Mouse (Mus musculus) ES-Bruce4 (cell line): Measurements from ENCODE around the gene Scgb1b3. TPM values are rescaled to one million over a fixed set of nuclear protein-coding genes. Genes with fewer than 3 reads are reported as not detected.

Source experiments
- H3K27ac ChIP-seq: 2 replicates; pipeline ENCODE4 v1.5.1; 2012; ENCODE audit warnings: low read length, inconsistent platforms; ENCODE audit not compliant: insufficient read depth
- H3K27me3 ChIP-seq: 2 replicates; pipeline ENCODE4 v1.6.1; 2012; ENCODE audit warnings: mild to moderate bottlenecking, low read length, inconsistent platforms; ENCODE audit not compliant: control insufficient read depth, poor library complexity, insufficient read depth, severe bottlenecking
- H3K36me3 ChIP-seq: 2 replicates; pipeline ENCODE4 v1.6.1; 2012; ENCODE audit warnings: inconsistent platforms, mild to moderate bottlenecking, low read length, moderate library complexity; ENCODE audit not compliant: control insufficient read depth, poor library complexity, insufficient read depth, severe bottlenecking
- H3K4me1 ChIP-seq: one replicate; pipeline ENCODE4 v1.8.1; 2011; ENCODE audit warnings: low read length; ENCODE audit not compliant: control insufficient read depth, insufficient read depth
- H3K4me3 ChIP-seq: 2 replicates; pipeline ENCODE4 v1.5.1; 2011; ENCODE audit warnings: low read depth, mild to moderate bottlenecking, low read length
- H3K9ac ChIP-seq: 2 replicates; pipeline ENCODE4 v1.6.1; 2012; ENCODE audit warnings: low read depth, mild to moderate bottlenecking, inconsistent platforms; ENCODE audit not compliant: poor library complexity, severe bottlenecking
- H3K9me3 ChIP-seq: replicated peaks from 2 replicates; pipeline ENCODE4 v1.6.1; 2012; ENCODE audit warnings: mild to moderate bottlenecking, low read length, inconsistent platforms; ENCODE audit not compliant: control insufficient read depth, poor library complexity, insufficient read depth, severe bottlenecking
- CTCF ChIP-seq: IDR thresholded peaks from one replicate; pipeline ENCODE4 v1.8.1; 2011; ENCODE audit warnings: low read depth, low read length
- EP300 ChIP-seq: IDR thresholded peaks from 2 replicates; pipeline ENCODE4 v1.6.1; 2011; ENCODE audit warnings: low read depth, low read length; ENCODE audit not compliant: insufficient read depth
- POLR2A ChIP-seq: IDR thresholded peaks from one replicate; pipeline ENCODE4 v1.8.1; 2011; ENCODE audit warnings: low read length; ENCODE audit not compliant: insufficient read depth
- polyA plus RNA-seq: library from polyadenylated mRNA; stranded (reverse); fragments of >200 nt; gene quantifications from 2 replicates; pipeline ENCODE4 v1.2.4, GENCODE M21; 2011; ENCODE audit warnings: low read depth; ENCODE audit not compliant: missing spikeins, insufficient read depth, insufficient read length

Scgb1b3 gene
- polyA plus RNA-seq = not detected in 2 replicates

DNA sequence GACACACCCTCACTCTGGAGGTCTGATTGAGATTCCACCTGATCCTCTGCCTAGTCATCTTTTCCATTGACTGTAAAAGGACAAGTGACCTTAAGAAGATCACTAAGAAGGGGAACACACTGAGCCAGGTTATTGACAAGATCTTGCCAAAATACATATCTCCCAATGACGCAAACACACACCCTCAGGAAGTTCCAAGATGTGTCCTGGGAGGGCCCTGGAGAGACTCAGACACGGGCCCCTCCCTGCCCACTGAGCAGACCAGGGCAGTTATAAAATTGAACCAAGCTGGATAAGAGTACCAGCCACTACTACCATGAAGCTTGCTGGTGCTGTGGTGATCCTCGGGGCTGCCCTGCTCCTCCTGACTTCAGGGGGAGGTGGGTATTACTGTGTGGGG is at the start of gene Scgb1b3:
Gene Scgb1b3 (plus strand): TSS at position 301 of the 400 bp plus-strand sequence.
- no peaks in the 10 kb centered on the region for H3K27me3 ChIP-seq
- no peaks in the 10 kb centered on the region for H3K36me3 ChIP-seq
- TF ChIP-seq CTCF = no peak
- no peak for TF ChIP-seq POLR2A
- TF ChIP-seq EP300 = no peak
- H3K9me3 ChIP-seq = no peaks in the 10 kb centered on the region
- no peaks in the 10 kb centered on the region for H3K4me1 ChIP-seq
- H3K9ac ChIP-seq = no peak within 1 kb of the TSS
- no peak within 1 kb of the TSS for H3K27ac ChIP-seq
- H3K4me3 ChIP-seq = no peak within 1 kb of the TSS

DNA sequence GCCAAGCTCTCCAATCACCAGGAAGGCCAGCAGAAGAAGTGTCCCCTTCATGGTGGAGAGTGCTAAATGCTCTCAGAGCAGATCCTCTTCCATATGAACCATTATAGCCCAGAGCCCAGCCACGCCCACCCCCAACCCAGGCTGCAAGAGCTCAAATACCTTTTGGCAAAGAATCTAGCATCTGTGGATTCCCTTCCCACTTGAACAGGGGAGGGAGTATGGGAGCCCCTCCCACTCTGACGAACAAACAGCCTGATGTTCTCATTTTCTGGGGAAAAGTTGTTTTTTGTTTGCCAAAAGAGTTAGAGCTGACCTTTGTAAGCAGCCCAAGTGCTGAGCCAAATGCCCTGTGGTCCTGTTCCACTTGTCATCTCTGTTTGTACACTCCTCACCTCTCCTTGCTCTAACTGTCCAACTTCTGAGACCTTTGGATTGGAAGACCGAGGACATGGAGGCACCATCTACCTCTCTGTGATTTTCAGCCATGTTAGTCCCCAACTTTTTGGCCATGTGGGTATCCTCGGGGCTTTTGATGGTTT is 13.3 kb upstream of the Scgb1b3 start, which contains the start of gene Scgb2b3:
Gene Scgb2b3 (minus strand): TSS at position 51 of the 539 bp plus-strand sequence.
- no peaks in the 10 kb centered on the region for H3K36me3 ChIP-seq
- no peak for TF ChIP-seq CTCF
- no peak for TF ChIP-seq EP300
- TF ChIP-seq POLR2A = no peak
- no peaks in the 10 kb centered on the region for H3K9me3 ChIP-seq
- H3K4me3 ChIP-seq = no peak within 1 kb of the TSS
- H3K9ac ChIP-seq = no peak within 1 kb of the TSS
- H3K4me1 ChIP-seq = no peaks in the 10 kb centered on the region
- H3K27ac ChIP-seq = no peak within 1 kb of the TSS
- H3K27me3 ChIP-seq = no peaks in the 10 kb centered on the region

Other genes starting within 250 kb of the Scgb1b3 start
- 26.1 and 27.5 TPM in 2 replicates for gene Scn1b, start 248.6 kb upstream of the Scgb1b3 start, polyA plus RNA-seq
- gene Gramd1a, start 219.7 kb upstream of the Scgb1b3 start, polyA plus RNA-seq = 52.0 and 54.9 TPM in 2 replicates
- not detected in 2 replicates for gene Scgb2b2, start 85.1 kb upstream of the Scgb1b3 start, polyA plus RNA-seq
- not detected in 2 replicates for gene Scgb1b2, start 83.8 kb upstream of the Scgb1b3 start, polyA plus RNA-seq
- not detected in 2 replicates for gene Scgb2b3, start 13.5 kb upstream of the Scgb1b3 start, polyA plus RNA-seq